Mouse (Mus musculus): Measurements from ENCODE around the gene Cd40lg. TPM values are rescaled to one million over a fixed set of nuclear protein-coding genes. Genes with fewer than 3 reads are reported as not detected.

Cd40lg gene
- total RNA-seq (2021), result not detected
- long read RNA-seq, experiment 1, result 0 reads
- long read RNA-seq, experiment 2, result 0 reads

DNA sequence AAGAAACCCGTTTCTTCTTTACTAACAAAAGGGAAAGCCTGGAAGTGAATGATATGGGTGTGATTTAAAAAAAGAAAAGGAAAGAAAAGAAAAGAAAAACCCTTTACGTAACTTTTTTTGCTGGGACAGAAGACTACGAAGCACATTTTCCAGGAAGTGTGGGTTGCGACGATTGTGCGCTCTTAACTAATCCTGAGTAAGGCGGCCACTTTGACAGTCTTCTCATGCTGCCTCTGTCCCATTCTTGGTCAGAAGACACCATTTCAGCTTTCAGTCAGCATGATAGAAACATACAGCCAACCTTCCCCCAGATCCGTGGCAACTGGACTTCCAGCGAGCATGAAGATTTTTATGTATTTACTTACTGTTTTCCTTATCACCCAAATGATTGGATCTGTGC is at the start of gene Cd40lg:
Cd40lg (plus strand) TSS at position 268 of the 400 bp plus-strand sequence.
- no peak for DNase-seq (ENCODE audit: low spot score in 2 of 2)

DNA sequence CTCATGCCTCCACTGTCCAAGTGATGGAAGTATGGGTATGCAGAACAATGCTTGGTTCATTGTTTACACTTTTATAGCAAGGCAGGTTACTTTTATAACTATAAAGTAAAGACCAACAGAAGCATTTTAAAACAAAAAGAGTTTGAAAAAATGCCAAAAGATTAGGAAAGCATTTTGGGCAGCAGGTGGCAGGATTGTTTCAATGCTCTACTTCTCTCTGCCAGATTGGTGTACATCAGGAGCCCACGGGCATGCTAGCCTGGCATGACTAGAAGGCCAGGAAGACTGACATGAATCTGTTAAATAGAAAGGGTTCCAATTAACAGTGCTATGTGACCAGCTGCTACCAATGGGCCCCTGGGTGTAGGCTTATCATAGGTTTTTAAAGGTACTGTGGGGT is 45.4 kb upstream of the Cd40lg start:
- no peak for DNase-seq (ENCODE audit: low spot score in 2 of 2)

DNA sequence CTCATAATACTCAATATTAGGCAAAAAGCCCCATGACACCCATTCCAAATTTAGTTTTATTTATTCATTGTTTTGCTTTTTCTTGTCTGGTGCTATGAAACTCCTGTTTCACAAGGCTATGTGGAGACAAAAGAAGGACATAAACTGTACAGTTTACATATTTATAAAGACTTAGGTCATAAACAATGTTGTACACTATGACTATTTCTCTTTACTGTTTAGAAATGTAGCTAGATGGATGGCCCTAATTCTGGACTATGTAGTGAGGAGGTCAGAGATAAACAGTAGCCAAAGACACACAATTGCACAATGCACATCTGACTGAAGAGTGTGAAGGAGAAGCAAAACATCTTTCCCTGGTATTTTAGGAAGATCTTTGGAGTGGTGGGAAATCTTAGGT is 40.7 kb upstream of the Cd40lg start:
- no peak for DNase-seq (ENCODE audit: low spot score in 2 of 2)

DNA sequence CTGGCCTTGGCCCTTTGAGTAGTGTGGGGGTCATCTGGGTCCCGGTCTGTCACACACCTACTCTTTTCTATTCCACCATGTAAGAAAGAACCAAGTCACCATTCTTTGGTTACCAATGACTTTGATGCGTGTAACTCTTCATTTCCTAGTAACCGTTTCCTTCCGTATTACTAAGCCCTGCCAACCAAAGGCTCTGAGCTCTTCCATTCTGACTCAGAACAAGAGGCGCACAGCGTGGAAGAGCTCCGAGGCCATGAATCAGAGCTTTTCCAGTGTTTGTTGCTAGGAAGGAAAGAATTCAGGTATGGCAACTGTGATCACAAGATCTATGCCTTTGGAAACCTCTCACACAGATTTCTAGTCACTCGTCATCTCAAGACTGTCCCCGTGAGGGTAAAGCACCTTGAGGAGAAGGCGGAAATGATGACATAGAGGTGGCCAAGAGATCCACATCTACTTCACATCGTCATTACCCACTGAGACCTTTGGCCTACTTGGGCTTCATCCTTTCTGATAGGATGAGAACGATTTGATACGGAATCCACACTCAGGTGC is 34.6 kb upstream of the Cd40lg start:
- DNase-seq (ENCODE audit: low spot score in 2 of 2), result no peak

DNA sequence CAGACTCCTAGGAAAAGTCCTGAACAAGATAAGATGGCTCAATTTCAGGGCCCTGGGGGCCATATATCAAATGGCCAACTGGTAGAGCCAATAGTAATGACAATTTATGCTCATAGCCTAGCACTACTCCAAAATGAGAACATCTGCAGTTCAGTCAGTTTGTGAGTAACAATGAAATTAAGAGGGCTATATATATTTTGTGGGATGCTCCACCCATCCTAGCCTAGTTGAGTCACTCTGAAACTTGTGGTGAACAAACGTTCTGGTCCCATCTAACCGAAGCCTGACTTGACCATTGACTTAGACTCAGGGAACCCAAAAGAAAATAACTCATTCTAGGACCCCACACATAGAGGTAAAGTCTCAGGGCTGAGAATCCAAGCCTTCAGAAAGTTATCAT is 29.5 kb upstream of the Cd40lg start:
- DNase-seq (ENCODE audit: low spot score in 2 of 2), result no peak

DNA sequence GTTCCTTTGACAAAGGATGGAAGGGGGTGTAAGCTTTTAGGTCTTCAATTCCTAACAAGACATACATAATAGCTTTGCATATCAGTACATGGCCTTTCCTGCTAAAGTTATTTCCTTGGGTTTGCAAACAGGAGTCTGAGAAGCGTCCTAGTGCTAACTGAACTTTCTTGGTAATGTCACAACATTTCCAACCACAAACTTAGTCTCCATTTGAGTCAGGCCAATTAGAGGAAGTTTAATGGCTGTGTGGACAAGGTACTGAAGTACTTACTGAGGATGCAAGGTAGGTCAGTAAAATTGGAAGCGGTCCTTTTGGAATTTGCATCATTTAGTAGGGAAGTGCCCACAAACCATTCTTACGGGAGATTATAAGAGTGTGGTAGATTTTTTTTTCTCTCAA is 28.6 kb upstream of the Cd40lg start:
- no peak for DNase-seq (ENCODE audit: low spot score in 2 of 2)

DNA sequence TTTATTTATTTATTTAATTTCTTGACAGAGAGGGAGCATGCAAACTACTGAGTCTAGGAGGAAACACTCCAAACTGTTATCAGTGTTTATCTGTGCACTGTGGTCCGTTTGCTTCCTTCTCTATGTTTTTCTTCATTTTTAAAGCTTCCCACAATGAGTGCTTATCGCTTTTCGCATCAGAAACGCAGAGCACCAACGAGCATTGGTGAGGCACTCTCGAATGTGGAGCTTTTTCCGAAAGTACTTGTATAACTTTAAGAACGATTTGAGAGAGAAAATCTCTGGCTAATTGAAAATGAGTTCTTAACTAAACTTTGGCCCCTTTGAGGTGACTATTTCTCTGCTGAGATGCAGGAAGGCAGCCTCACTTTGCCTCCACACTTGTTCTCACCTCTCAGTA is 24.6 kb upstream of the Cd40lg start:
- no peak for DNase-seq (ENCODE audit: low spot score in 2 of 2)

DNA sequence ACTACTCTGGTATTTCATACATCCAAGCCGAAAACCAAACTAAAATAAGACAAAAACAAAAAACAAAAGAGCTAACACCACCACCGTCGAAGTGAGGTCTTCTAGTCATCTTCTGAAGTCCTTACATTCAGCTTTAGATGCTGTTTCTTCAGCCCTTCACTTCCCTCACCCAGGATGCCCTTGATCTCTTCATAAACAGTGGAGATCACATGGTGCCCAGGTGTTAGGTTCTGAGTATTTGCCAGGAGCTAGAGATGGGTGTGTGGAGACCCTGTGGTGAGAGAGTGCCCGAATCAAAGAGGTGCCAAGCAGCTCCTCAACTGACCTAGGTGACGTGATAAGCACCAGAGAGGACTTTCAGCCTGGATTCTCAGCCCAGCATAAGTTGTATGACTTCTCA is 22.6 kb upstream of the Cd40lg start:
- no peak for DNase-seq (ENCODE audit: low spot score in 2 of 2)

DNA sequence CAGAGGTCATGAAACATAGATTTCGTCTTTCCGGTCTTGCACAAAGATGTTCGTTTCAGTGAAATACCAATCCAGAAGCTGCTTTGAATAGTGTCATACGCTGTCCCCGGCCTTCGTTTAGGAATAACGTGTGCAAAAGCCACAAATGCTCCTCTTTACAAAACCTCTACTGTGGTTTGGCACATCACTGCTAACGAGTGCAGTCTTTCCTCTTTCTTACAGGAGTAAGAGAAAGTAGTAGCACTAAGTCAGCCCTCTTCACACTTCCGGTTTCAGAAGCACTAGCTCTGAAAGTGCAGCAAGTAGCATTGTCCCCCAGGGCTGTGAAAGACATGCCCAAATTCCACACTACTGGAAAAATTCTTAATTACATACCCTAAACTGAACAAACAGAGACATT is 15.6 kb upstream of the Cd40lg start:
- no peak for DNase-seq (ENCODE audit: low spot score in 2 of 2)

DNA sequence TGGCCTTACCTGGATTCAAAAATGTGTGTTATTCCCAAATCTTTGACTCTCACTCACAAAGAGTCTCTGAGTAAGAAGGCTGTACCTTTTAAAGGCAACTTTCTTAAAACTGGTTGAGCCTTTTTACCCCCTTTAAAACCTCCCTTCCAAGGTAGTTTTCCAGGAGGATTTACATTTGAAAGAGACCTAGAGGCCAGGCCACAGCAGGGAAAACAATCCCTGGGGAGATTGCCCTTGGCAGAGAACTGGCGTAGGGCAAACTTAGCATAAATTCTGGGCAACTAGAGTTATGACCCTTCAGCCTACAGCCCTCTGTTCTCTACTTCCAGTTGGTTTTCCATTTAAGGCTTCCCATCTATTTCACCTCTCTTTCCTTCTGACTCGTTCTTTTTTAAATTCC is 13.9 kb upstream of the Cd40lg start:
- no peak for DNase-seq (ENCODE audit: low spot score in 2 of 2)

DNA sequence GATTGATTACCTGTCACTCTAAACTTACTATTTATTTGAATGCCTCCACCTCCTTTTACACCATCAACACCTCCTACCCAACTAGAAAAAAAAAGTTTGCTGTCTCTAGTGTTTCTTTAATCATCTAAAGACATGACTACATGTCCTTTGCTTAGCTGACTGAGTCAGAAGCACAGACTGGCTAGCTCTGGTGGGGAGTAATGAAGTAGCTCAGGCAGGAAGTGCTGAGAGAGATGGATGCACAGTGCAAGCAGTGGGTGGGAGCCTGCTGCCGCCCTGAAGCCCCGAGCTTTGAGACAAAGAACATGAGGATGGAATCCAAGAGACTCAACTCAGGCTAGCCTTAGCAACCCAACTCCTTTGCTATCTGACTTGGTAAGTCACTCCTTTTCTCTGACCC is 11.5 kb upstream of the Cd40lg start:
- DNase-seq (ENCODE audit: low spot score in 2 of 2), result no peak

DNA sequence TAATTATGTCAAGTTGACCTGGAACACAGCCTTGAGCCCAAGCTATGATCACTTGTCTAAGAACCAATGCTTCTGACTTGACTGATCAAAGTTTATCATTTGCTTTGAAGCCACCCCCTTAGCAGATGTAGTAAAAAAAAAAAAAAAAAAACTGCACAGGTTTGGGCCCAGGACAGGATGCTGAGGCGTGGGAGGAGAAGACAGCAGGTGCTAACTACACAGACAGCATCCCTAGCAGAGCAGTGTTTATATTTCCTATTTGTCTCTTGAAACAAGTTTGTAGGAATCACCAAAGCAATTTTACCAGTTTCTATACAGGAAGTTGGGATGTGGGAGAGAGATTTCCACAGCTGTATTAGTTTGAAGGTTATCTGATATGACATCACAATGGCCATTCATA is 1.4 kb upstream of the Cd40lg start:
- DNase-seq (ENCODE audit: low spot score in 2 of 2), result no peak

DNA sequence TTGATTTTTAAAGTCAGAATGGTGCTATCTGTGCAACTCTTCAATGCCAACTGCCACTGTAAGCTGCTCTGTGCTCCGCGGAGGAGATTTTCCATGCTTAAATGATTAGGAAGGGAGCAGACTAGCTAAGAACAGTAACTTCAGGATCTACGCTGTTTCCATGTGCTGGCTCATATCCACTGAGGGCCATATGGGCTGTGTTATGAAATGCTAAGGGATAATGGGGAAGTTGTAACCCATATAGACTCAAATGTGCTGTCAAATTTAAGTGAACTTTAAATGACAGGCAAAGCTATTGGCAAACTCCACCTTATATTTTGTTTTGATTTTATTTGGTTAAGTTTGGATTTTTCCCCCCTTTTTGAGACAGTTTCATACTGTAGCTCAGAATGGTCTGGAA is 919 bp downstream of the Cd40lg start:
- DNase-seq (ENCODE audit: low spot score in 2 of 2), result no peak

DNA sequence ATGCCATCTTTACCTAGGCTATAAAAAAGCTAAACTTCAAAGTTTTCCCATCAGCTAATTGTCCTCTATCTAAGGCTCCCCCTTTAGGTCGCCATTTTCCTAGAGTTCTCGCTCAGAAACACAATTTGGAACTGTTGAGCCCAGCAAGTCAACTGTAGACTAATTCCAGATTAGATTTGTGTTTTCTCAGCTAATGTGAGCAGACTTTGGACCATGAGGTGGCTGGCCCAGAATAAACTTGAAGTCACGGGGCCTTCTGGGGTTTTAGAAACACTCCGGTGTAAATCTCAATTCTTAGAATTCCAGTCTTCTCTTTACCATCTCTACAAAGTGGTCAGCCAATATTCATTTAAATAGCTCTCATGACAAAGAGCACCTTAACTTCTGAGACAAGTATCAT is 3.6 kb downstream of the Cd40lg start:
- no peak for DNase-seq (ENCODE audit: low spot score in 2 of 2)

DNA sequence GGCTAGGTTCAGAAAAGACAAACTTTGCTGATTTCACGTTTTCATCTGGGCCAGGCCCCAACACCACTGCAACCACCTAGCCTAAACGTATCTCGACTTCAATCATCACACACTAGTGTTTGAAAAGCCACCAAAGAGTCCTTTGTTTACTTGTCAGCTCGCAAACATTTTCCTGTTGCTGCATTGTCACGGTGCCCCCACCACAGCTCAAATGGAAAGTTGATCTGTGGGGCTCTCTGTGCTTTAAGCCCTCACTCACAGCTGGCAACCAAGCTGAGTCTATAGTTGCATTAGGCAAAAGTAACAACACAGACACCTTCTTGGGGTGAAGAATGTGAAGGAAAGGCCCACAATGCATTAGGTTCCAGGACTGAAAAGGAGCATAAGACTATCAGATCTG is 4.3 kb downstream of the Cd40lg start:
- no peak for DNase-seq (ENCODE audit: low spot score in 2 of 2)

DNA sequence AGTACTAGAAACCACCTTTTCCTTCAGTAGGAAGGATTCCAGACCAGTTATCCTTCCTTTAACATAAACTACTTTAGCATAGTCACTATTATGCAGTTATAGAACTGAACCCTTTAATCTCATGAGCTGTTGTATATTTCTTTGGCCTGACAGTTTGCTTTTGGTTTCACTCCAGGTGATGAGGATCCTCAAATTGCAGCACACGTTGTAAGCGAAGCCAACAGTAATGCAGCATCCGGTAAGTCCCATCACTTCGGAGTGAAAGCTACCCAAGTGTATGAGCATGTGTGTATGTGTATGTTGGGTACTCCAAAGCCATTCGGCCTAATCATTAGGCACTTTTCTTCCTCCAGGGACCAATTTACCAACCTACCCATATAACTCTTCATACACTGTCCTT is 7.6 kb downstream of the Cd40lg start:
- DNase-seq (ENCODE audit: low spot score in 2 of 2), result no peak

DNA sequence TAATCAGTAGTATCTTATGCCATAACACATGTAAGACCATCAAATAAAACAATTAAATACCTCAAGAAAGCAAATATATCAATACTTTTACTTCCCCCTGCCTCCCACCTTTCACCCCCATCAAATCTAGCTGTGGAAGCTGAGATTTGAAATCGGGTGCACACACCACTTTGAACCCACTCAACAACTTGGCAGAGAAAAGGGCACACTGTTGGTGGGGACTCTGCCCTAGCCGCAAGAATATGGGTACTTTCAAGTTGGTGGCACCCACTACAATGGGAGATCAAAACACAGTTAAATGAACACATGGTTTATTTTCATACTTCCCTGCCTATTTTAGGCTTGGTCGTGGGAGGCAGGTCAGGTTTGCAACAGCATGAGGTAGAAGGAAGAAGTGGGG is 9.9 kb downstream of the Cd40lg start:
- DNase-seq (ENCODE audit: low spot score in 2 of 2), result no peak

DNA sequence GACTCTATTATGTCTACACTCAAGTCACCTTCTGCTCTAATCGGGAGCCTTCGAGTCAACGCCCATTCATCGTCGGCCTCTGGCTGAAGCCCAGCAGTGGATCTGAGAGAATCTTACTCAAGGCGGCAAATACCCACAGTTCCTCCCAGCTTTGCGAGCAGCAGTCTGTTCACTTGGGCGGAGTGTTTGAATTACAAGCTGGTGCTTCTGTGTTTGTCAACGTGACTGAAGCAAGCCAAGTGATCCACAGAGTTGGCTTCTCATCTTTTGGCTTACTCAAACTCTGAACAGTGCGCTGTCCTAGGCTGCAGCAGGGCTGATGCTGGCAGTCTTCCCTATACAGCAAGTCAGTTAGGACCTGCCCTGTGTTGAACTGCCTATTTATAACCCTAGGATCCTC is 11.4 kb downstream of the Cd40lg start:
- DNase-seq (ENCODE audit: low spot score in 2 of 2), result no peak

DNA sequence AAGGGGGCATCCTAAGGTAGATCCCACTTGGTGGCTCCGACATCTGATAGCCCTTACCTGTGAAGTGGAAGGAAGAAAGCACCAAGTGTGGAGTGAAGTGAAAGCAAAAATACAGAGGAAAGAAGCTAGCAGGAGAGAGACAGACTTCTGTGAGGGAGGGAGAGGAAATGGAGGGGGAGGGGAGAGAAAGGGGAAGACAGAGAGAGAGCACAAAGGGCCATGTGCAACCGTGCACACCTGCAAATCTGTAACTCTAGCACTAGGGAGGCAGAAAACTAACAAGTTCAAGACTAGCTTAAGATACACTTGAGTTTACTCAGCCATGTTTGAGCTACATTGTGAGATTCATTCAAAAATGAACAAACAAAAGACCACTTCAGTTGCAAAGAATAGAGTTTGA is 16.2 kb downstream of the Cd40lg start:
- DNase-seq (ENCODE audit: low spot score in 2 of 2), result no peak

DNA sequence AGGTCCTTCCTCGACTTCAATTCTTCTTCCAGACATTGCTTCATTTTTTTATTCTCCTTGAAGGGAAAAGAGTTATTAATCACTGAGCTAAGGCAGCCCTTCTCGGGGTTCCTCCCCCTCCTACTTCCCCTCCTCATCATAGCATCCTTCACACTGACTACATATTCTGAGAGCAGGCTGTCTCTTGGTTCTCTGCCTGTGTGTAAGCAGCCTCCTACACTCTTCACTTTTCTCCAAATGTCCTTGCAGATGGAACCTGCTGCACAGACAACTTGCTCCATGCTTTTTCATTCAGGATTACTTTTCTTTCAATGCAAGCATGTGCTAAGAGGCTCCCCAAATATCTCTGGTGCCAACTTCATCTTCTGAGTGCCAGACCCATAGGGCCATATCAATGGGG is 21.7 kb downstream of the Cd40lg start:
- no peak for DNase-seq (ENCODE audit: low spot score in 2 of 2)

DNA sequence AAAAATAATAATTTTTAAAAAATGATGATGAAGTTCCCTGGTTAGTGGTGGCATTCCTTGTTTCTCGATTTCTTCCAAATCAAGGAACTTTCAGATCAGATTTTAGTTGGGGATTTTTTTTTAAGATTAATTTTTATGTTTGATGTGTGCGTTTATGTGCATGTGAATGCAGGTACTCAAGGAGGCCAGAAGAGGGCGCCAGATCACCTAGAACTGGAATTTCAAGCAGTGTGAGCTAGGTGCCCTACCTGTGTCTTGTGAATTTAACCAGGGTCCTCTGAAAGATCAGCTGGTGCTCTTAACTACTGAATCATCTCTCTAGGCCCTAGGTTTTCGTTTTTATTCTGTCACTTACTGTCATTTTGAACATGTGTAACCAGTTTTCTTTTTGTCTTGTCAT is 24.0 kb downstream of the Cd40lg start:
- no peak for DNase-seq (ENCODE audit: low spot score in 2 of 2)

DNA sequence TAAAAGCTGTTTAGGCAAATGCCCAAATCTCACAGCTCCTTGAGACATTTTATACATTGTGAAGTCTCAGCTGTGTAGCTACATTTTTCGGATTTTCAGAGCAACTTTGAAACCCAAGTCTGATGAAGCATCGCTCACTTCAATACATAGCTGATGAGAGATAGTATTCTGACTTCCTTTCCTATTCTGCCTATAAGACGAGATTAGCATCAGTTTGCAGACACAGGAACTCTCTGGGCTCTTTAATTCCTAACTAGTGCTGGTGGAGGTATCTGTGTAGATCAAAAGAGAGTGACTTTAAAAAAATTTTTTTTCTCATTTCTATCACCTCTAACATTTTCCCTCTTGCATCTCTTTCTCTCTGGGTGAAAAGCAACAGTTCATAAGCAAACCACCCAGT is 26.6 kb downstream of the Cd40lg start:
- no peak for DNase-seq (ENCODE audit: low spot score in 2 of 2)

DNA sequence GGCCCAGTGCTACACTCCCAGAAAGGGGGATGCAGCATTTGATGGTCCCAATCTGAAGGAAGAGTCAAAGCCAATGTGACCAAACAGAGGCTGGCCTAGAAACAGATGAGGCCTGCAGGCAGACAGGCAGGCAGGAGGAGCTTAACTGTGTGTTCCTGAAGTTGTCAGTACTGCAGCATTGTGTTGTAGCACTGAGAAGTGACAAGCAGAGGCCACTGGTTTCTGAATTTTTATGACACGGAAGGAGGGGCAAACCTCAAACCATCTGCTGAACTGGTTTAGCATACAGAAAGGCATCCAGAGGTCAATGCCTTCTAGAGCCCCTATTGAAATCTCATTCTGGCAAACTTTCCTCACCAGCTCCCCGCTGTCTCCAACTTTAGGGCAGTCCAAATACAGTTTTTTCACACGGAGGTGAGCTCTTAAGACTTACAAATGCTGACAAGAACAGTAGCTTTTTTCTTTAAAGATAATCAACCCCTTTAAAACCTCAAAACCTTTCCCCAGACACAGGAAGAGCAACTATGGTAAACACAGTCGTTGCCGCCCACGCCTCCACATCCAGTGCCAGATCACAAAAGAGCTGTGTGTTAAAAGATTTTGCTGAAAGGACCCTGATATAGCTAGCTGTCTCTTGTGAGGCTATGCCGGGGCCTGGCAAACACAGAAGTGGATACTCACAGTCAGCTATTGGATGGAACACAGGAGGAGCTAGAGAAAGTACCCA is 41.5 kb downstream of the Cd40lg start:
- DNase-seq (ENCODE audit: low spot score in 2 of 2), result no peak
